Mouse (Mus musculus): ENCODE data around the gene 2310022A10Rik.

GRCm38 (mm10) chr7:27543851-27544250 is 9.2 kb upstream of the 2310022A10Rik start:
- TF ChIP-seq GATA1 (IDR thresholded peaks at IDR 0.05; ENCODE audit: low read length) (no peak), TAL1 (IDR thresholded peaks at IDR 0.05; ENCODE audit: low read length) (no peak)
